25 mouse cellular contexts compared by ENCODE assay signal in the genomic region with DNA sequence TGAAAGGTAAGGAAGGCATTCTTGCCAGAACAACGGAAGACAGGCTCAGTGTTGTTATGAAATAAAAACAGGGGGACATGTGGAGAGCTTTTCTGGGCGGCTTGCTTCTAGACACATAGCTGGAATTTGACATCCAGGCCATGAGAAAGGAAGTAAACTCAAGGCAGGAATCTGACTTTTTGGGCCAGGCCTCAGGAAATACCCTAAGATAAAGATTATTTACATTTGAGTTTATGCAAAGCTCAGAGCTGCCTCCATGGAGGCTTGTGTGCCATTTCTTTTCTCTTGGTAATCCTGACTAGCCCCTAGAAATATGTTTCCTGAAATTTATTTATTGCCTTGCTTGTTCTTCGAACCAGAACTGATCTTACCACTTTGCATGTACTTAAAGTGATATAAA.
A peak's percentile ranks its signal among the peaks of the same experiment; 100 is the strongest.
DNase-seq lines count a peak whose midpoint lies in the region; ATAC-seq and TF ChIP-seq lines count a peak whose summit lies in the region.
"Had no signal": no experiment of that assay in that cellular context is flagged by ENCODE, and none has a peak within 500 bp of the region (broad histone marks: within the 10 kb centered on the region; RNA-seq: fewer than 3 reads in every experiment).

No protein-coding gene starts in this region.

- intact Hi-C loops in heart, postnatal 10 days (cut with DNase I): no loop called here

- 0 out of 2 replicates have a peak overlapping the region, but pooled peaks have one; percentile 47 for H3K27ac ChIP-seq in heart, embryonic 13.5 days (replicated peaks)
- no peak overlapping the region for H3K27ac ChIP-seq in kidney, embryonic 16.5 days (ENCODE audit: low read length)
- no peak overlapping the region for H3K27ac ChIP-seq in midbrain, postnatal 0 days (ENCODE audit: low read depth, low read length)
- H3K27ac ChIP-seq: forebrain, embryonic 10.5 days; forebrain, embryonic 13.5 days; heart, adult 2 months; hindbrain, embryonic 14.5 days; hindbrain, postnatal 0 days had no signal

- no peaks in the 10 kb centered on the region for H3K9me3 ChIP-seq in heart, embryonic 13.5 days
- no peaks in the 10 kb centered on the region for H3K9me3 ChIP-seq in kidney, embryonic 16.5 days (ENCODE audit: low read length)
- H3K9me3 ChIP-seq in midbrain, postnatal 0 days (ENCODE audit: low read length): no peaks in the 10 kb centered on the region
- H3K9me3 ChIP-seq: forebrain, embryonic 10.5 days; forebrain, embryonic 13.5 days had no signal

- WGBS in heart, embryonic 13.5 days: 36% methylated on average over 3 of the region's 3 CpGs
- WGBS in kidney, embryonic 16.5 days: 54% methylated on average over 3 of the region's 3 CpGs
- 59% methylated on average over 3 of the region's 3 CpGs for WGBS in midbrain, postnatal 0 days

- no peak overlapping the region for H3K4me2 ChIP-seq in heart, embryonic 13.5 days
- H3K4me2 ChIP-seq in kidney, embryonic 16.5 days (replicated peaks; ENCODE audit: low read depth, low read length): no peak overlapping the region
- no peak overlapping the region for H3K4me2 ChIP-seq in midbrain, postnatal 0 days (ENCODE audit: low read depth, low read length, poor library complexity, severe bottlenecking)
- H3K4me2 ChIP-seq: forebrain, embryonic 13.5 days; heart, embryonic 11.5 days; hindbrain, embryonic 14.5 days had no signal

- no peak overlapping the region for H3K4me3 ChIP-seq in heart, embryonic 13.5 days
- H3K4me3 ChIP-seq in kidney, embryonic 16.5 days (ENCODE audit: low read length): no peak overlapping the region
- H3K4me3 ChIP-seq in midbrain, postnatal 0 days (ENCODE audit: low read depth, low read length): no peak overlapping the region
- H3K4me3 ChIP-seq: forebrain, embryonic 10.5 days; forebrain, embryonic 13.5 days; heart, adult 2 months had no signal

- no peaks in the 10 kb centered on the region for H3K36me3 ChIP-seq in heart, embryonic 13.5 days
- H3K36me3 ChIP-seq in kidney, embryonic 16.5 days (ENCODE audit: insufficient read depth, low read length): no peaks in the 10 kb centered on the region
- no peaks in the 10 kb centered on the region for H3K36me3 ChIP-seq in midbrain, postnatal 0 days (ENCODE audit: insufficient read depth, low read length)
- H3K36me3 ChIP-seq: forebrain, embryonic 10.5 days had no signal

- no peak overlapping the region for H3K9ac ChIP-seq in heart, embryonic 13.5 days
- H3K9ac ChIP-seq in kidney, embryonic 16.5 days (replicated peaks; ENCODE audit: low read length): no peak overlapping the region
- no peak overlapping the region for H3K9ac ChIP-seq in midbrain, postnatal 0 days (replicated peaks; ENCODE audit: low read length, poor library complexity, severe bottlenecking)
- H3K9ac ChIP-seq: forebrain, embryonic 13.5 days; hindbrain, embryonic 14.5 days had no signal

- no peaks in the 10 kb centered on the region for H3K4me1 ChIP-seq in heart, embryonic 13.5 days
- H3K4me1 ChIP-seq in kidney, embryonic 16.5 days (ENCODE audit: insufficient read depth, low read length): no peaks in the 10 kb centered on the region
- H3K4me1 ChIP-seq in midbrain, postnatal 0 days (ENCODE audit: insufficient read depth, low read length): no peaks in the 10 kb centered on the region
- H3K4me1 ChIP-seq: forebrain, embryonic 10.5 days; forebrain, embryonic 13.5 days had no signal

- no peak for TF ChIP-seq CTCF in midbrain, postnatal 0 days (IDR thresholded peaks at IDR 0.05)

- no peak for DNase-seq in heart, postnatal 10 days
- DNase-seq in kidney, adult 11 months: no peak
- peak; percentile 21 for DNase-seq in ES-CJ7 (ENCODE audit: low read depth, low spot score)
- DNase-seq in R1 (ENCODE audit: low read depth, low spot score): peak; percentile 59
- no peak for DNase-seq in midbrain, postnatal 0 days (ENCODE audit: low spot score)
- DNase-seq: adrenal gland, postnatal 10 days; adrenal gland, postnatal 36 days; B cell, adult 2 months; cerebellum, adult 18-20 months; cerebellum, adult 9-10 months; cerebellum, postnatal 14 days; gastrocnemius, postnatal 10 days; gastrocnemius, postnatal 36 days; heart, adult 2 months; heart, postnatal 36 days had no signal

- ATAC-seq in heart, embryonic 13.5 days (ENCODE audit: extremely low read depth, insufficient number of reproducible peaks, low FRiP score, low TSS enrichment): no peak
- peak; percentile 23; the same call in 1 of the 2 replicates for ATAC-seq in kidney, embryonic 16.5 days (ENCODE audit: low FRiP score, low TSS enrichment)
- no peak for ATAC-seq in midbrain, postnatal 0 days (ENCODE audit: low FRiP score)
- ATAC-seq: forebrain, embryonic 13.5 days; forebrain, embryonic 16.5 days; hindbrain, postnatal 0 days; inflammation-experienced regulatory T-cells, adult 6 months had no signal

- no peaks in the 10 kb centered on the region for H3K27me3 ChIP-seq in heart, embryonic 13.5 days (replicated peaks)
- H3K27me3 ChIP-seq in kidney, embryonic 16.5 days (ENCODE audit: insufficient read depth, low read length): no peaks in the 10 kb centered on the region
- no peaks in the 10 kb centered on the region for H3K27me3 ChIP-seq in midbrain, postnatal 0 days (ENCODE audit: insufficient read depth, low read length)
- H3K27me3 ChIP-seq: CH12.LX; forebrain, embryonic 13.5 days had no signal

Comparison
In these comparisons a context has a peak if more than half of its experiments do, and no peak if none do; other contexts are left out.
1. DNase-seq: peak in ES-CJ7 (single experiment) and R1 (single experiment); none in heart, postnatal 10 days (0 of 2), kidney, adult 11 months (single experiment) and midbrain, postnatal 0 days (single experiment).